Mouse (Mus musculus): ENCODE data around the gene Rimbp3. TPM values are rescaled to one million over a fixed set of nuclear protein-coding genes. Genes with fewer than 3 reads are reported as not detected.
"Not testable (repeated sequence)": the region's sequence is repeated elsewhere in the genome, so short reads cannot be mapped to it uniquely, and the experiment has no call there.

The Rimbp3 gene
- total and polyA plus RNA-seq, 3 experiments, result 0.35 to 0.62 TPM; not detected in 1

- TF ChIP-seq ELF1 (IDR thresholded peaks at IDR 0.05; ENCODE audit: low read depth, low read length) (peak; percentile 76), POLR2AphosphoS5 (IDR thresholded peaks at IDR 0.05; ENCODE audit: borderline replicate concordance, low read depth, low read length) (no peak), BHLHE40 (IDR thresholded peaks at IDR 0.05; ENCODE audit: borderline replicate concordance, low read depth, low read length) (no peak), RCOR1 (IDR thresholded peaks at IDR 0.05; ENCODE audit: low read depth, low read length) (no peak; the same call in 1 of the 2 replicates), POLR2A (IDR thresholded peaks at IDR 0.05; ENCODE audit: control insufficient read depth in 1 of 2, insufficient read depth in 1 of 2, low read depth in 1 of 2, low read length in 2 of 2, poor library complexity in 1 of 2) (peak; percentile 53 to 58), USF1 (IDR thresholded peaks at IDR 0.05; ENCODE audit: low read depth, low read length) (no peak)
These were observed at the start of gene Rimbp3 (continued) for GRCm38 (mm10) chr16:17208389-17209361.

- H3K27me3 ChIP-seq (ENCODE audit: control insufficient read depth in 1 of 2, insufficient read depth in 2 of 2, low read length in 2 of 2); H3K9ac ChIP-seq (ENCODE audit: control insufficient read depth, low read depth, low read length, poor library complexity, severe bottlenecking); H3K27ac ChIP-seq (ENCODE audit: control insufficient read depth, low read depth, low read length); DNase-seq (ENCODE audit: low read depth, low spot score); H3K79me2 ChIP-seq (ENCODE audit: control insufficient read depth, insufficient read depth, low read length, poor library complexity); H3K9me3 ChIP-seq (replicated peaks; ENCODE audit: insufficient read depth, low read length); H3K4me3 ChIP-seq (ENCODE audit: control insufficient read depth in 1 of 2, insufficient read depth in 1 of 2, low read depth in 2 of 2, low read length in 2 of 2); H3K4me1 ChIP-seq (ENCODE audit: control insufficient read depth in 1 of 2, insufficient read depth in 2 of 2, low read length in 2 of 2): not testable (repeated sequence)
- H3K36me3 ChIP-seq (ENCODE audit: control insufficient read depth in 1 of 2, insufficient read depth in 2 of 2, low read length in 2 of 2), result peaks cover 0 to 44% of the 10 kb centered on the region in 2 experiments; a peak in 2 of 4 replicates
These were observed 42.9 kb upstream of the Rimbp3 start for GRCm38 (mm10) chr16:17165478-17165877.

- Histone ChIP-seq H3K4me3 (ENCODE audit: control insufficient read depth in 1 of 2, insufficient read depth in 1 of 2, low read depth in 2 of 2, low read length in 2 of 2) (no peak overlapping the region), H3K4me1 (ENCODE audit: control insufficient read depth in 1 of 2, insufficient read depth in 2 of 2, low read length in 2 of 2) (no peaks in the 10 kb centered on the region), H3K9ac (ENCODE audit: control insufficient read depth, low read depth, low read length, poor library complexity, severe bottlenecking) (no peak overlapping the region), H3K9me3 (replicated peaks; ENCODE audit: insufficient read depth, low read length) (no peaks in the 10 kb centered on the region), H3K36me3 (ENCODE audit: control insufficient read depth in 1 of 2, insufficient read depth in 2 of 2, low read length in 2 of 2) (peaks cover 0 to 39% of the 10 kb centered on the region in 2 experiments; a peak in 2 of 4 replicates), H3K27ac (ENCODE audit: control insufficient read depth, low read depth, low read length) (no peak overlapping the region), H3K27me3 (ENCODE audit: control insufficient read depth in 1 of 2, insufficient read depth in 2 of 2, low read length in 2 of 2) (no peaks in the 10 kb centered on the region), H3K79me2 (ENCODE audit: control insufficient read depth, insufficient read depth, low read length, poor library complexity) (peaks cover 7% of the 10 kb centered on the region)
- no peak for DNase-seq (ENCODE audit: low read depth, low spot score)
- TF ChIP-seq CTCF (IDR thresholded peaks at IDR 0.05 in 2 of 3, conservative IDR thresholded peaks at IDR 0.05 in 1 of 3; ENCODE audit: control insufficient read depth in 1 of 3, insufficient read depth in 1 of 3, low read depth in 2 of 3, low read length in 3 of 3, poor library complexity in 1 of 3, severe bottlenecking in 1 of 3) (no peak), MXI1 (IDR thresholded peaks at IDR 0.05; ENCODE audit: low read depth, low read length) (no peak)
These were observed 41.2 kb upstream of the Rimbp3 start for GRCm38 (mm10) chr16:17167179-17167578.

GRCm38 (mm10) chr16:17168049-17168448 is 40.4 kb upstream of the Rimbp3 start:
- TF ChIP-seq MXI1 (IDR thresholded peaks at IDR 0.05; ENCODE audit: low read depth, low read length) (no peak), ZNF384 (IDR thresholded peaks at IDR 0.05; ENCODE audit: low read depth, low read length) (no peak)
- Histone ChIP-seq H3K79me2 (ENCODE audit: control insufficient read depth, insufficient read depth, low read length, poor library complexity) (peaks cover 7% of the 10 kb centered on the region), H3K4me1 (ENCODE audit: control insufficient read depth in 1 of 2, insufficient read depth in 2 of 2, low read length in 2 of 2) (no peaks in the 10 kb centered on the region), H3K9me3 (replicated peaks; ENCODE audit: insufficient read depth, low read length) (no peaks in the 10 kb centered on the region), H3K4me3 (ENCODE audit: control insufficient read depth in 1 of 2, insufficient read depth in 1 of 2, low read depth in 2 of 2, low read length in 2 of 2) (no peak overlapping the region), H3K27ac (ENCODE audit: control insufficient read depth, low read depth, low read length) (no peak overlapping the region), H3K9ac (ENCODE audit: control insufficient read depth, low read depth, low read length, poor library complexity, severe bottlenecking) (no peak overlapping the region), H3K36me3 (ENCODE audit: control insufficient read depth in 1 of 2, insufficient read depth in 2 of 2, low read length in 2 of 2) (peaks cover 0 to 41% of the 10 kb centered on the region in 2 experiments; a peak in 2 of 4 replicates), H3K27me3 (ENCODE audit: control insufficient read depth in 1 of 2, insufficient read depth in 2 of 2, low read length in 2 of 2) (no peaks in the 10 kb centered on the region)
- DNase-seq (ENCODE audit: low read depth, low spot score), result no peak
